Mouse (Mus musculus) central nervous system, embryonic 11.5 days (tissue): ENCODE measurements around the gene AI467606. TPM values are rescaled to one million over a fixed set of nuclear protein-coding genes. Genes with fewer than 3 reads are reported as not detected.

Experiments
- polyA plus RNA-seq: library from polyadenylated mRNA; depleted of rRNA; stranded (reverse); fragments of >200 nt; gene quantifications from 2 replicates; pipeline ENCODE4 v1.2.3, GENCODE M21; 2012; rRNA removed

AI467606 gene
- polyA plus RNA-seq: 1.0 and 1.3 TPM in 2 replicates

GRCm38 (mm10) chr7:127091114-127091896, at the start of gene AI467606:
Gene AI467606, plus strand, starts transcription at chr7:127091359.

GRCm38 (mm10) chr7:127041851-127042672, 49.1 kb upstream of the AI467606 start, which contains the start of gene Kif22:
Gene Kif22, minus strand, starts transcription at chr7:127042471.

GRCm38 (mm10) chr7:127087278-127088010, 3.7 kb upstream of the AI467606 start, which contains the start of gene Zg16:
Gene Zg16, minus strand, starts transcription at chr7:127087328.

GRCm38 (mm10) chr7:127121911-127122270, 30.7 kb downstream of the AI467606 start, which contains the start of gene Qprt:
Gene Qprt, minus strand, starts transcription at chr7:127122226.

GRCm38 (mm10) chr7:127137262-127138017, 46.3 kb downstream of the AI467606 start, which contains the start of gene Spn:
Gene Spn, minus strand, starts transcription at chr7:127137823.

Other genes starting within 250 kb of the AI467606 start
- gene Doc2a, start 243.9 kb upstream of the AI467606 start, polyA plus RNA-seq: 4.1 and 5.6 TPM in 2 replicates
- gene Hirip3, start 229.4 kb upstream of the AI467606 start, polyA plus RNA-seq: 186 and 304 TPM in 2 replicates
- 63.3 and 64.6 TPM in 2 replicates for gene Ino80e, start 229.0 kb upstream of the AI467606 start, polyA plus RNA-seq
- gene Taok2, start 206.7 kb upstream of the AI467606 start, polyA plus RNA-seq: 102 and 154 TPM in 2 replicates
- gene Tmem219, start 168.4 kb upstream of the AI467606 start, polyA plus RNA-seq: 23.2 and 23.4 TPM in 2 replicates
- 26.0 and 28.2 TPM in 2 replicates for gene Kctd13, start 162.5 kb upstream of the AI467606 start, polyA plus RNA-seq
- 2.8 and 7.1 TPM in 2 replicates for gene Asphd1, start 141.8 kb upstream of the AI467606 start, polyA plus RNA-seq
- gene Sez6l2, start 140.8 kb upstream of the AI467606 start, polyA plus RNA-seq: 14.5 and 15.0 TPM in 2 replicates
- gene Cdipt, start 115.4 kb upstream of the AI467606 start, polyA plus RNA-seq: 72.5 and 93.7 TPM in 2 replicates
- gene Cdiptos, start 115.3 kb upstream of the AI467606 start, polyA plus RNA-seq: 0.78 and 0.83 TPM in 2 replicates
- 4.1 and 6.1 TPM in 2 replicates for gene Mvp, start 76.7 kb upstream of the AI467606 start, polyA plus RNA-seq
- 0.20 and 0.56 TPM in 2 replicates for gene Pagr1b, start 74.9 kb upstream of the AI467606 start, polyA plus RNA-seq
- 5.7 and 15.9 TPM in 2 replicates for gene Pagr1a, start 74.0 kb upstream of the AI467606 start, polyA plus RNA-seq
- 97.7 and 244 TPM in 2 replicates for gene Gm42742, start 70.3 kb upstream of the AI467606 start, polyA plus RNA-seq
- 4.3 and 19.0 TPM in 2 replicates for gene Prrt2, start 70.1 kb upstream of the AI467606 start, polyA plus RNA-seq
- gene Maz, start 64.3 kb upstream of the AI467606 start, polyA plus RNA-seq: 298 and 328 TPM in 2 replicates
- gene Kif22, start 48.9 kb upstream of the AI467606 start, polyA plus RNA-seq: 99.9 and 158 TPM in 2 replicates
- gene Zg16, start 4.0 kb upstream of the AI467606 start, polyA plus RNA-seq: 0.22 TPM in 1 of 2 replicates, not detected in the other
- gene Qprt, start 30.9 kb downstream of the AI467606 start, polyA plus RNA-seq: 4.3 and 7.2 TPM in 2 replicates
- gene Spn, start 46.5 kb downstream of the AI467606 start, polyA plus RNA-seq: 0.93 and 1.4 TPM in 2 replicates
- gene Cd2bp2, start 104.7 kb downstream of the AI467606 start, polyA plus RNA-seq: 152 and 184 TPM in 2 replicates
- 50.6 and 52.5 TPM in 2 replicates for gene Tbc1d10b, start 117.1 kb downstream of the AI467606 start, polyA plus RNA-seq
- 12.1 and 97.1 TPM in 2 replicates for gene Mylpf, start 117.5 kb downstream of the AI467606 start, polyA plus RNA-seq
- gene Zfp553, start 141.7 kb downstream of the AI467606 start, polyA plus RNA-seq: 33.8 and 38.9 TPM in 2 replicates
- 35.5 and 61.6 TPM in 2 replicates for gene Sept1, start 141.8 kb downstream of the AI467606 start, polyA plus RNA-seq
- gene Zfp771, start 152.9 kb downstream of the AI467606 start, polyA plus RNA-seq: 66.0 and 76.1 TPM in 2 replicates
- 125 and 147 TPM in 2 replicates for gene Dctpp1, start 169.3 kb downstream of the AI467606 start, polyA plus RNA-seq
- gene Sephs2, start 182.7 kb downstream of the AI467606 start, polyA plus RNA-seq: 31.3 and 38.0 TPM in 2 replicates
- gene Itgal, start 204.9 kb downstream of the AI467606 start, polyA plus RNA-seq: 1.0 and 1.4 TPM in 2 replicates